Mouse (Mus musculus) adrenal gland, adult 2 months (tissue): ENCODE measurements around the gene Rundc3a. TPM values are rescaled to one million over a fixed set of nuclear protein-coding genes. Genes with fewer than 3 reads are reported as not detected.

Experiments
- DNase-seq: peaks from one replicate; pipeline ENCODE4 v3.0.0; 2021
- microRNA-seq, 2 experiments: library from miRNA; unstranded; fragments of <30 nt; microRNA quantifications; one replicate each; pipeline ENCODE4 v1.2.0; 2021
- polyA plus RNA-seq: library from polyadenylated mRNA; depleted of rRNA; stranded (reverse); fragments of >200 nt; gene quantifications from 2 replicates; pipeline ENCODE4 v1.2.3, GENCODE M21; 2012; rRNA removed
- total RNA-seq, 2 experiments: library from RNA; stranded (reverse); gene quantifications; 2 replicates each; pipeline ENCODE4 v1.2.3; 2021

The Rundc3a gene
- total and polyA plus RNA-seq, 3 experiments = 36.8 to 51.7 (median 46.3) TPM

DNA sequence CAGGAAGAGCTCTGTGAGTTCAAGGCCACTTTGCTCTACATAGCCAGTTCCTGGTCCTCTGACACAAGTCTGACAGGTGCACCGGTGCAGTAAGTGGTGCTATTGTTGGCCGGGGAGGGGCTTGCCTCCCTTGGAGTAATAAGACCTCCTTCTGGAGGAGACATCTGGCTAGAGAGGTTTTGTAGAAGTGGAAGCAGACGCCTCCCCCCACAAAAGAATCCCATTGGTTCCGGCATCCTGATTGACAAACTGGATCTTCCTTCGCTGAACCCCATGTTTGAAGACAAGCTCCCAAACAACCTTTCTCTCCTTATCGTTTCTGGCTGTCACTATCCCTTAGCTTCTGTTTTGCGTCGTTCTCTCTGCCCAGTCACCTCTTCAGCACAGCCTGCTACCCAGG is 55.1 kb downstream of the Rundc3a start:
- DNase-seq = no peak

DNA sequence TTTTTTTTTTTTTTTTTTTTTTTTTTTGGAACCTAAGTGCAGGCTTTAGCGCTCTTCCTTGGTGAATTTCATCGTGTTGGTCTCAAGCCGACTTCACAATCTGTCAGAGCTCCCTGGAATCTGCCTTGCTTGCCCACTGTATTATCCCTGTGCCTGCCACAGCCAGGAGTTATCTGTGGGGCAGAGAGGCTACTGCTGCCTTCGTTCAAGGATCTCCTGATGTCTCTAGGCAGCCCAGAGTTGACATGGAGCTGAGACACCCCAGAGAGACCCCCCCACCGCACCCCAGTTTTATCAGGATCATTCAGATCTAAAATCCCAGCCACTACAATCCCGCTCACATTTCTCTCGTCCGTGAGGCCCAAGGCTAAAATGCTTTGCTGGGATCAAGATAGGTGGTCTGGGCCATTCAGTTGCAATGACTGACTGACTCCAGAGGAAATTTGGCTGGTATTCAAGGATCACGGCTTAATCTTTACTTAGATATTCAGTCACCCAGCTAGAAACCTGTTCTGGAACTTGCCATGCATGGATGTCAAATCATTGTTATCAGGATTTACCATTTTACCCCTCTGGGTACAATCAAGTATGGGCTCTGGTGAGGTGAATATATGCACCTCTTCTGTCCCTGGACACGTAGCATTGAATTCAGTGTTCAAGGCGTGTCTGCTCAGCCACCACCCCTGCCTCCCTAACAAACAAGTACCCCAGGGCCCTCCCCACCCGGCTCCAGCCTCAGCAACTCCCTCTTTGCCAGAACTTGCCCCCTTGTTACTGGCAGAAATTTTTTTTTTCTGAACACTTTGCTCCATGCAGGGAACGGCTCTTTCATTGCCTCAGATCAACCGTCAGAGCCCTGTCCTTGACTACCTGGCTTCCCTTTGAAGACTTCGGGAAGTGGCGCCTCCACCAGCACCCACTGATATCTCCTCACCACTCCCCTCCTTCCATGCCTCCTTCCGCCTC is 56.1 kb downstream of the Rundc3a start:
- no peak for DNase-seq

Small RNA genes lying within 50 kb of the gene (microRNA-seq; reads per million reads assigned to microRNA genes)
- gene Mir6930 = 0.22 to 0.83 reads per million in 2 experiments

Other genes starting within 250 kb of the Rundc3a start
- gene Nags, start 247.9 kb upstream of the Rundc3a start, total RNA-seq = 1 to 10 TPM in 1 of 2 experiments, under 1 TPM in 1; 0.29 to 1.8 TPM
- 0.34 and 1.1 TPM in 2 replicates for gene Nags, start 247.9 kb upstream of the Rundc3a start, polyA plus RNA-seq
- gene Tmem101, start 237.0 kb upstream of the Rundc3a start, total RNA-seq = 10 to 100 TPM in 1 of 2 experiments, 1 to 10 TPM in 1; 7.9 to 16.5 TPM
- gene Tmem101, start 237.0 kb upstream of the Rundc3a start, polyA plus RNA-seq = 23.9 and 26.8 TPM in 2 replicates
- 100 to 1,000 TPM in 1 of 2 experiments, 10 to 100 TPM in 1; 82.6 to 108 TPM for gene Lsm12, start 208.1 kb upstream of the Rundc3a start, total RNA-seq
- gene Lsm12, start 208.1 kb upstream of the Rundc3a start, polyA plus RNA-seq = 35.8 and 40.1 TPM in 2 replicates
- gene G6pc3, start 203.8 kb upstream of the Rundc3a start, total RNA-seq = 100 to 1,000 TPM; 140 to 149 TPM
- gene G6pc3, start 203.8 kb upstream of the Rundc3a start, polyA plus RNA-seq = 254 and 297 TPM in 2 replicates
- gene Hdac5, start 163.2 kb upstream of the Rundc3a start, total RNA-seq = 100 to 1,000 TPM in 1 of 2 experiments, 10 to 100 TPM in 1; 67.8 to 127 TPM
- 99.3 and 131 TPM in 2 replicates for gene Hdac5, start 163.2 kb upstream of the Rundc3a start, polyA plus RNA-seq
- under 1 TPM; 0.35 to 0.93 TPM for gene BC030867, start 144.5 kb upstream of the Rundc3a start, total RNA-seq
- gene BC030867, start 144.5 kb upstream of the Rundc3a start, polyA plus RNA-seq = 1.2 and 1.6 TPM in 2 replicates
- under 1 TPM; 0.12 to 0.45 TPM for gene Asb16, start 124.7 kb upstream of the Rundc3a start, total RNA-seq
- gene Asb16, start 124.7 kb upstream of the Rundc3a start, polyA plus RNA-seq = 0.75 and 0.95 TPM in 2 replicates
- gene Tmub2, start 108.5 kb upstream of the Rundc3a start, total RNA-seq = 10 to 100 TPM; 57.2 to 59.4 TPM
- gene Tmub2, start 108.5 kb upstream of the Rundc3a start, polyA plus RNA-seq = 55.8 and 58.9 TPM in 2 replicates
- 10 to 100 TPM; 44.2 to 45.1 TPM for gene Atxn7l3, start 96.8 kb upstream of the Rundc3a start, total RNA-seq
- 43.2 and 46.5 TPM in 2 replicates for gene Atxn7l3, start 96.8 kb upstream of the Rundc3a start, polyA plus RNA-seq
- gene Ubtf, start 73.7 kb upstream of the Rundc3a start, total RNA-seq = 100 to 1,000 TPM in 1 of 2 experiments, 10 to 100 TPM in 1; 95.9 to 110 TPM
- gene Ubtf, start 73.7 kb upstream of the Rundc3a start, polyA plus RNA-seq = 24.2 and 25.4 TPM in 2 replicates
- under 1 TPM; 0.35 to 0.49 TPM for gene Slc4a1, start 27.2 kb upstream of the Rundc3a start, total RNA-seq
- gene Slc4a1, start 27.2 kb upstream of the Rundc3a start, polyA plus RNA-seq = 0.02 TPM in 1 of 2 replicates, not detected in the other
- 100 to 1,000 TPM; 504 to 683 TPM for gene Slc25a39, start 14.5 kb downstream of the Rundc3a start, total RNA-seq
- gene Slc25a39, start 14.5 kb downstream of the Rundc3a start, polyA plus RNA-seq = 1,025 and 1,107 TPM in 2 replicates
- gene Grn, start 36.9 kb downstream of the Rundc3a start, total RNA-seq = 100 to 1,000 TPM; 165 to 211 TPM
- 251 and 310 TPM in 2 replicates for gene Grn, start 36.9 kb downstream of the Rundc3a start, polyA plus RNA-seq
- gene Fam171a2, start 54.3 kb downstream of the Rundc3a start, total RNA-seq = 1 to 10 TPM; 2.8 to 8.3 TPM
- 18.1 and 22.9 TPM in 2 replicates for gene Fam171a2, start 54.3 kb downstream of the Rundc3a start, polyA plus RNA-seq
- gene Itga2b, start 76.7 kb downstream of the Rundc3a start, total RNA-seq = 1 to 10 TPM; 2.5 to 4.1 TPM
- 6.6 TPM in 2 replicates for gene Itga2b, start 76.7 kb downstream of the Rundc3a start, polyA plus RNA-seq
- gene Gpatch8, start 163.0 kb downstream of the Rundc3a start, total RNA-seq = 10 to 100 TPM; 23.2 to 31.4 TPM
- 16.0 and 18.4 TPM in 2 replicates for gene Gpatch8, start 163.0 kb downstream of the Rundc3a start, polyA plus RNA-seq
- gene Gm11627, start 186.1 kb downstream of the Rundc3a start, total RNA-seq = under 1 TPM in 1 of 2 experiments, not detected in 1; 0.52 TPM
- gene Gm11627, start 186.1 kb downstream of the Rundc3a start, polyA plus RNA-seq = not detected in 2 replicates
- gene Fzd2, start 211.0 kb downstream of the Rundc3a start, total RNA-seq = 1 to 10 TPM; 2.0 to 9.3 TPM
- 22.8 and 23.1 TPM in 2 replicates for gene Fzd2, start 211.0 kb downstream of the Rundc3a start, polyA plus RNA-seq